Mouse (Mus musculus) lung, postnatal 0 days (tissue): ENCODE data around the gene Sco1.

Experiments used
- CTCF ChIP-seq: IDR thresholded peaks from 2 replicates; pipeline ENCODE4 v1.5.1; 2016; ENCODE audit warnings: antibody characterized with exemption, mild to moderate bottlenecking
- EP300 ChIP-seq: IDR thresholded peaks from 2 replicates; pipeline ENCODE4 v1.6.1; 2016; ENCODE audit warnings: antibody characterized with exemption, mild to moderate bottlenecking, control low read depth

- TF ChIP-seq CTCF (no peak), EP300 (no peak)
These were observed 31.4 kb downstream of the Sco1 start for GRCm38 (mm10) chr11:67083712-67084340.
